Mouse (Mus musculus) lung, postnatal 0 days (tissue): ENCODE data around the gene Gpr83. TPM values are rescaled to one million over a fixed set of nuclear protein-coding genes. Genes with fewer than 3 reads are reported as not detected.

Source experiments
- ATAC-seq: fragments of 200-750 bp; cut with Nextera tagmentation; 2 replicates; pipeline ENCODE4 v1.8.0; 2017; ENCODE audit warnings: moderate library complexity
- DNase-seq: peaks from one replicate; pipeline ENCODE4 v3.0.0-alpha.2; 2016; ENCODE audit warnings: low spot score
- H3K27ac ChIP-seq: fragments of 300-500 bp; sonication (generic); 2 replicates; pipeline ENCODE4 v1.5.1; 2014; ENCODE audit warnings: antibody characterized with exemption, mild to moderate bottlenecking, low read length, mixed read lengths
- H3K27me3 ChIP-seq: fragments of 300-500 bp; sonication (generic); replicated peaks from 2 replicates; pipeline ENCODE4 v1.6.1; 2014; ENCODE audit warnings: low read length, mixed read lengths; ENCODE audit not compliant: insufficient read depth
- H3K36me3 ChIP-seq: fragments of 300-500 bp; sonication (generic); 2 replicates; pipeline ENCODE4 v1.6.1; 2014; ENCODE audit warnings: low read length, mixed read lengths; ENCODE audit not compliant: insufficient read depth
- H3K4me1 ChIP-seq: fragments of 300-500 bp; sonication (generic); 2 replicates; pipeline ENCODE4 v1.6.1; 2014; ENCODE audit warnings: antibody characterized with exemption, low read depth, low read length, mixed read lengths; ENCODE audit not compliant: insufficient read depth
- H3K4me2 ChIP-seq: fragments of 300-500 bp; sonication (generic); replicated peaks from 2 replicates; pipeline ENCODE4 v1.6.1; 2014; ENCODE audit warnings: low read depth, mild to moderate bottlenecking, low read length, moderate library complexity, mixed read lengths
- H3K4me3 ChIP-seq: fragments of 300-500 bp; sonication (generic); 2 replicates; pipeline ENCODE4 v1.5.1; 2014; ENCODE audit warnings: low read depth, low read length
- H3K9ac ChIP-seq: fragments of 300-500 bp; sonication (generic); replicated peaks from 2 replicates; pipeline ENCODE4 v1.6.1; 2014; ENCODE audit warnings: low read depth, mild to moderate bottlenecking
- H3K9me3 ChIP-seq: fragments of 300-500 bp; sonication (generic); 2 replicates; pipeline ENCODE4 v1.6.1; 2016; ENCODE audit warnings: low read length, mixed read lengths
- CTCF ChIP-seq: IDR thresholded peaks from 2 replicates; pipeline ENCODE4 v1.5.1; 2016; ENCODE audit warnings: antibody characterized with exemption, mild to moderate bottlenecking
- EP300 ChIP-seq: IDR thresholded peaks from 2 replicates; pipeline ENCODE4 v1.6.1; 2016; ENCODE audit warnings: antibody characterized with exemption, mild to moderate bottlenecking, control low read depth
- WGBS: fragments of 180-500 bp; shearing (Covaris S2); extraction: QIAGEN DNeasy Blood & Tissue Kit; methylation state at CpG from one replicate; pipeline ENCODE4 v1.1.7; 2014; 5-methylcytosine and 5-hydroxymethylcytosine counted together
- polyA plus RNA-seq: library from polyadenylated mRNA; unstranded; fragments of >200 nt; fragmentation: Nextera tagmentation; extraction: Ambion mirVana; gene quantifications from 2 replicates; pipeline ENCODE4 v1.2.1, GENCODE M21; 2015

Gene Gpr83
- polyA plus RNA-seq, 1 experiment from 2014 or later = 0.05 TPM

GRCm38 (mm10) chr9:14887787-14888382 is 27.9 kb downstream of the Gpr83 start:
- H3K4me1 ChIP-seq = no peaks in the 10 kb centered on the region
- no peak overlapping the region for H3K9ac ChIP-seq
- DNase-seq (no peak), ATAC-seq (peak; percentile 11; the same call in 1 of the 2 replicates)
- no peaks in the 10 kb centered on the region for H3K9me3 ChIP-seq
- no peak overlapping the region for H3K4me3 ChIP-seq
- no peaks in the 10 kb centered on the region for H3K36me3 ChIP-seq
- no peak for TF ChIP-seq CTCF
- TF ChIP-seq EP300 = no peak
- H3K27me3 ChIP-seq = no peaks in the 10 kb centered on the region
- no peak overlapping the region for H3K27ac ChIP-seq
- no peak overlapping the region for H3K4me2 ChIP-seq
- 59% methylated on average over 6 of the region's 6 CpGs for WGBS

DNA sequence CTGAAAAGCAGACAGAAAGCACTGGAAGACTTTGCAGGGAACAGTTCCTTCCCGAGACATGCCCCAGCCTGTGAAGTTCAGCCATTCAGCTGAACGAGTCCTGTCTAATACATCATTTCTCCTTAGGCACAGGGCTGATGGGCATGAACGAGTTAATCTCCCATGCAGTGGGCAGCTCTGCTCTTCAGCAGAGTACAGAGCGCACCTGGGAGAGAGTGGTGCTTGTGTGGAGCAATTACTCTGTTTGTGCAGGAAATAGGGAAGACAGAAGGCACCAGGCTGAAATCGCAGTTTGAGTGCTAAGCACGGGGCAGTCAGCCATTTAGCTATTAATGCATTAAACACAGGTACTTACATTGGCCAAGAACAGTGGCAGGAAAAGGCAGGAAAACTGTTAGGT is 28.7 kb downstream of the Gpr83 start:
- no peak for TF ChIP-seq EP300
- TF ChIP-seq CTCF = no peak
- Histone ChIP-seq H3K4me1 (no peaks in the 10 kb centered on the region), H3K4me2 (no peak overlapping the region), H3K9ac (no peak overlapping the region), H3K27me3 (no peaks in the 10 kb centered on the region), H3K9me3 (no peaks in the 10 kb centered on the region), H3K36me3 (no peaks in the 10 kb centered on the region), H3K4me3 (no peak overlapping the region), H3K27ac (no peak overlapping the region)
- ATAC-seq (peak; percentile 65), DNase-seq (peak; percentile 28)
- WGBS = 44% methylated on average over 6 of the region's 6 CpGs

DNA sequence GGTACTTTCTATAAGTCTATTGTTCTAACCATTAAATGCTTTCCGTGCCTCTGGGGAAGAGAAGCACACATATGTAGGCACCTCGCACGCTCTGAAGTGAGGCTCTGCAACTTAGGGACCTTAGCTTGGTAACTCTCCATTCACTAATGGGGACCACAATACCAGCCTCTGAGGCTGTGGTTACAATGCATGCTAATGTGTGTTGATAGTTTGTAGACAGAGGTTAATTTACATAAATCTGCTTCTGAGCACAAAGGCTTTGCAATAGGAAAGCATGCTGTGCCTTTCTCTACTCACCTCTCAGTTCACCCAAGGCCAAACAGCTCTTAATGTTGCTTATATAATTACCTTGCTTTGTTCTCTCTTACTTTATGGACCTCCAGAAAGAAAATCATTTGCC is 30.7 kb downstream of the Gpr83 start:
- H3K4me2 ChIP-seq = no peak overlapping the region
- H3K36me3 ChIP-seq = no peaks in the 10 kb centered on the region
- no peaks in the 10 kb centered on the region for H3K27me3 ChIP-seq
- no peaks in the 10 kb centered on the region for H3K4me1 ChIP-seq
- H3K27ac ChIP-seq = no peak overlapping the region
- WGBS = 88% methylated on average over 3 of the region's 3 CpGs
- TF ChIP-seq EP300 = no peak
- TF ChIP-seq CTCF = no peak
- H3K9ac ChIP-seq = no peak overlapping the region
- DNase-seq (no peak), ATAC-seq (no peak)
- no peaks in the 10 kb centered on the region for H3K9me3 ChIP-seq
- H3K4me3 ChIP-seq = no peak overlapping the region

DNA sequence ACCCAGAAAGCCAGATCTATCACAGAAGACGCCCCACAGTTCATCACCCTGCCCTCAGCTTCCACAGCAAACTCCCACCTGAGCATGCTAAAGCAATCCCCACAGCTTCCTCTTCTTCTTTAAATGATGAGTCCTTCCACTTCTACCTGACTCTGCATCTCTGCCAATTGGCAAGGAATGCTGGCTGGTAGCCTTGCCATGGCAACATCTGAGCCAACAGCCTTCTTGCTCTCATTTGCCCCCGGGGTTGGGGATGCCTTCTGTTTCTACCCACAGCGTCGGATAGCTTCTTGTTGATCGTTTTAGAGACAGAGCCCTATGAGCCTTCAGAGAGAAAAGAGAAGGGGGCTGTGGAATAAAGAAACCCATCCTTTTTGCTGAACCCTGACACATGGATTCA is 31.9 kb downstream of the Gpr83 start:
- WGBS = 83% methylated on average over 5 of the region's 5 CpGs
- TF ChIP-seq EP300 (no peak), CTCF (no peak)
- DNase-seq (no peak), ATAC-seq (no peak)
- Histone ChIP-seq H3K4me2 (no peak overlapping the region), H3K4me3 (no peak overlapping the region), H3K4me1 (no peaks in the 10 kb centered on the region), H3K9me3 (no peaks in the 10 kb centered on the region), H3K36me3 (no peaks in the 10 kb centered on the region), H3K27ac (no peak overlapping the region), H3K27me3 (no peaks in the 10 kb centered on the region), H3K9ac (no peak overlapping the region)

GRCm38 (mm10) chr9:14893388-14893787 is 33.4 kb downstream of the Gpr83 start:
- WGBS = 58% methylated on average over 9 of the region's 9 CpGs

GRCm38 (mm10) chr9:14894628-14895027 is 34.6 kb downstream of the Gpr83 start:
- no peaks in the 10 kb centered on the region for H3K4me1 ChIP-seq
- H3K27me3 ChIP-seq = no peaks in the 10 kb centered on the region
- H3K4me3 ChIP-seq = no peak overlapping the region
- ATAC-seq = no peak
- H3K9me3 ChIP-seq = no peaks in the 10 kb centered on the region
- H3K27ac ChIP-seq = no peak overlapping the region
- no peak for TF ChIP-seq EP300
- peak; percentile 45 for TF ChIP-seq CTCF
- H3K9ac ChIP-seq = no peak overlapping the region
- no peak for DNase-seq
- no peaks in the 10 kb centered on the region for H3K36me3 ChIP-seq
- no peak overlapping the region for H3K4me2 ChIP-seq
- WGBS = 78% methylated on average over 3 of the region's 3 CpGs

More at GRCm38 (mm10) chr9:14893388-14893787, 33.4 kb downstream of the Gpr83 start:
- ATAC-seq = no peak
- Histone ChIP-seq H3K4me3 (no peak overlapping the region), H3K9ac (no peak overlapping the region), H3K27ac (no peak overlapping the region), H3K27me3 (no peaks in the 10 kb centered on the region), H3K36me3 (no peaks in the 10 kb centered on the region), H3K4me2 (no peak overlapping the region), H3K9me3 (no peaks in the 10 kb centered on the region), H3K4me1 (no peaks in the 10 kb centered on the region)
- DNase-seq = no peak
- no peak for TF ChIP-seq CTCF
- no peak for TF ChIP-seq EP300
